Mouse (Mus musculus): ENCODE data around the gene Eid2.

DNA sequence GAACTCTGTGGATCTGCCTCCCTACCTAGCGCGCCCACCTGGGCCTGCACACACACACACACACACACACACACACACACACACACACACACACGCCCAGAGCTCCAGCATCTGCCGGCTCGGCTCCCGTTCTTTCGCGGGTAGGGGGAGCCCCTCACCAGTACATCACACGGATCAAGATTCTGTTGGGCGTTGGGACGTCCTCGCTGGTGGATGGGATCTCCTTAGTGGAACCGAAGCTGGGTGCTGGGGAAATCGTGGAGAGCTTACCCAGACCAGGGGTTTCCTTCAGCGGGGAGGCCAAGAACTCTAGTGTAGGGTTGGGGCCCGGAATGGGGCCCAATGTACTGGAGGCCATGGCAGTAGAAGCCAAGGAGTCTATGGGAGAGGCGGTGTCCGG, 22.5 kb downstream of the Eid2 start:
- TF ChIP-seq CTCF (IDR thresholded peaks at IDR 0.05; ENCODE audit: control insufficient read depth, insufficient read depth, low read length) = no peak
- no peak for TF ChIP-seq POLR2A (IDR thresholded peaks at IDR 0.05; ENCODE audit: borderline replicate concordance, control insufficient read depth, low read depth, low read length)
